Mouse (Mus musculus) fat pad, adult 2 months (tissue): Measurements from ENCODE around the gene Large1.

Experiments
- DNase-seq: peaks from one replicate; pipeline ENCODE4 v3.0.0-alpha.2; 2011; ENCODE audit warnings: low read depth, low spot score; ENCODE audit errors: extremely low read depth

The Large1 gene

DNA sequence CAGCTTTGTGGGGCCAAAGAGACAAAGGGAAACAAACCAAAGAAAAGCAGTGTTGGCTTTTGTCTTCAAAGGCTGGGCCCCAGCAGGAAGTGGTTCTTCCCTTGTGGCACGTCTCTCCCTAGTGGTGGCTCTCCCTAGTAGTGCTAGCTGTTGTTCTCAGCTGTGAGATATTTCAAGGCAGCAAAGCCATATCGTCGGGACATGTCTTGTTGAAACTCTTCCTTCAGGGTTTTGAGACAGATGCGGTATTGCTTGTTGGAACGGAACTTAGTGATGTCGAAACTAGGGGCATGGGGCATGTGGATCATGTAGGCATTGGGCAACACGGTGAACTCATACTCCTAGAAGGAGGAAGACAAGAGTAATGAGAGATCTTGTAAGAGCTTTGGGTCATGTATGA, 537.7 kb downstream of the Large1 start:
- peak; percentile 90 for DNase-seq

DNA sequence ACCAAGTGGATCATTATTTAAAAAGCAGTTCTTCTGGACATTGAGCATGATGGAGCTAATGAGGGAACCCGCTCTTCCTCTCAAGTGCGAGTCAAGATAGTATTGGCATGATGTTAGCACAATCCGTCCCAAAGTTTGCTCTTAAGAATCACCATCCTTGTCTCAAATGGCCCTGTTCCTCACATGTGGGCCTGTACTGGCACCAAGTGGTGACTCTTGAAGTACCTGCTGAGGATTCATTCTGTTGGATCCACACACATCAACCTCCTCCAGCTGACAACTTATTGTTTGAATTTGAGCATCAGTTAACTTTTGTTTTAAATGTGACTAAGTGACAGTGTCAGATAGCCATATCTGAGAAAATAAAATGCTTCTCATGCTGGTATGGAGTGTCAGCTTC, 540.6 kb downstream of the Large1 start:
- DNase-seq = no peak

DNA sequence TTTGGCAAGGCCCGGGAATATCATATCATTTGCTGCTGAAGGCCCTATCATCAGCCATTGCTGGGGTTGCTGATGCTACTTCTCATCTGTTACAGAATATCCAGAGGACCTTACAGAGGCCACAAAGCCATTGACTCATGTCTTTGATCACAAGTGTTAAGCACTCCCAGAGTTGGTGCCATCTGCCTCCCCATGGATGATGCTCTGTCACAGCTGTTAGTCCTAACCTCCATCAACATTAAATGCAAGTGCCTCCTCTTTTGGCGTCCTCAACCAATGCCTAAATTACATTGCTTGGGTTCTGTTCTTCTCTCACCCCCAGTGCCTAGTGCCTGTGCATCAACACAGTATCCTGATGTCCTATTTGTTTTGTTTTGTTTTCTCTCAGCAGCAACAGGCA, 551.8 kb downstream of the Large1 start:
- DNase-seq = no peak

DNA sequence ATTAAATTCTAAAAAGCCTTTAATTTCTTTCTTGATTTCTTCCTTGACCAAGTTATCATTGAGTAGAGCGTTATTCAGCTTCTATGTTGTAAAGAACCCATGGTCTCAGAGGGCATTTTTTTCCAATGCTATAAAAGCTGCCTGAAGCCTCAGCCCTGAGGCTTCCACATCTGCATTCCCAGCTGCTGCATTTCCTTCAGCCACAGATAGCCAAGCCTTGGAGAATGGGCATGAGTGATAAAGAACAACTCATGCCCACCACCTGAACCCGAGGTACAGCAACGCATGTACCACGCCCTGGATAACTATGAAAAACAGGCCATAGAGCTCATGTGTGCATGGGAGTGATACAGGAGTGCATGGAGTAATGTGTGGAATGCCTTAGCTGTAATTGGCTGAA, 572.7 kb downstream of the Large1 start:
- no peak for DNase-seq

DNA sequence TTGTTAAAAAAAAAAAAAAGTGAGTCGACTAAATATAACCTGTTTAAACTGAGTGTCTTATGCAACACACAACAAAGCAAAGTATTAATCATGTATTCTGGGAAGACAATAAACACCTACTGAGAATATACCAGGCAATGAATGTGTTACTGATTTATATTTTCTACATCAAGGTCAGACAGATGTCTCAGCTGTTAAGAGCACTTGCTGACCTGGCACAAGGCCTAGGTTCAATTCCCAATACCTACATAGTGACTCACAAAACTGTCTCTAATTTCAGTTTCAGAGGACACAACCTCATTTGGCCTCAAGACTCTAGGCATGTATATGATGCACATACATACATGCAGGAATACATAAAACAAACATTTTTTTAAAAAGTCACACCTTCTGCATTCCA, 575.5 kb downstream of the Large1 start:
- no peak for DNase-seq

DNA sequence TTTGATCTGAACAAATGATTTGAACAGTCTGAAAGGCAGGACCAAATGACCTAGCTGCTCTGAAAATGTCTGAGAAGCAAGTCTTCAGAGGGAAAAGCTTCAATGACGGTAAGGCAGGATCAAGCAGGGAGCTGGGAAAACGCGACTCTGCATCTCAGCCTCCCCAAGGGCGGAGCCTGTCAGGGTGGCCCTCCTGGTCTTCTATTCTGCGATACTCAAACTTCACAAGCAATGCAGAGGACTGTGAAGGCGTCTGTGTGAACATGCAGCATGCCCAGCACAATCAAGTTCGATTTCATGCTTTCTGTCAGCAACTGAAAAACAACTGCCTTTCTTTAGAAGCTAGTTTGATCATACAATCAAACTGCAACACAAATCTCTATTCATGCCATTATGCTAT, 586.6 kb downstream of the Large1 start:
- DNase-seq = no peak

- DNase-seq = no peak
Measured at GRCm38 (mm10) chr8:72765696-72766095, 587.6 kb downstream of the Large1 start.
